18 mouse cellular contexts compared by ENCODE assay signal in the genomic region with DNA sequence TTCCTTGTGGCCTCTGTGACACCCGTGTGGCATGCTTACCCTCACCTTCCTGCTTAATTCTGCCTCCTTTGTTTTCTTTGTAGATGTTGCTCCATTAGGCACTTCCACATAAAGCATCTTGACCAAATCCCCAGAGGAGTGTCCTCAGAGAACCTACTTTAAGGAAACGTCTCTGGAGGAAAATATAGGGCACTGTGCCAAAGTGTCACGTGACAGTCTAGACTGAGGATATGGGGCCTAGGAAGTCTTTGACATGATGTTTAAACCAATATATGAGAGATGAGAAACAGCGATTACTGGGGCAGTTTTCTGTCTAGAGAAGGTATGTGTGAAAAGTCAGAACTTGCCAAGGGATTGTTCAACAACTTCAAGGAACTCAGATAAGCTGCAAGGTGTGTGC. TPM values are rescaled to one million over a fixed set of nuclear protein-coding genes. Genes with fewer than 3 reads are reported as not detected.
DNase-seq lines count a peak whose midpoint lies in the region; ATAC-seq and TF ChIP-seq lines count a peak whose summit lies in the region.
"Had no signal": no experiment of that assay in that cellular context is flagged by ENCODE, and none has a peak within 500 bp of the region (broad histone marks: within the 10 kb centered on the region; RNA-seq: fewer than 3 reads in every experiment).

No protein-coding gene starts in this region.

- DNase-seq in gastrocnemius, postnatal 10 days: peak; percentile 15
- no peak for DNase-seq in gastrocnemius, postnatal 25 days
- DNase-seq in lung, adult 2 months: no peak
- no peak for DNase-seq in cerebellum, adult 8-10 months
- no peak for DNase-seq in adrenal gland, adult (ENCODE audit: inconsistent age in 2 of 2, low spot score in 1 of 2)
- DNase-seq: adrenal gland, adult 8-10 months; B cell, adult 2 months; cerebellum, adult 11 months had no signal

- H3K4me2 ChIP-seq in lung, embryonic 15.5 days: no peak overlapping the region
- no peak overlapping the region for H3K4me2 ChIP-seq in intestine, embryonic 16.5 days (ENCODE audit: low read depth, low read length)
- H3K4me2 ChIP-seq in stomach, embryonic 16.5 days (ENCODE audit: low read depth, low read length): no peak overlapping the region
- H3K4me2 ChIP-seq: limb, embryonic 15.5 days had no signal

- H3K27me3 ChIP-seq in lung, embryonic 15.5 days: no peaks in the 10 kb centered on the region
- H3K27me3 ChIP-seq in intestine, embryonic 16.5 days (replicated peaks; ENCODE audit: control insufficient read depth, insufficient read depth, low read length): no peaks in the 10 kb centered on the region
- H3K27me3 ChIP-seq in stomach, embryonic 16.5 days (ENCODE audit: control insufficient read depth, insufficient read depth, low read length): no peaks in the 10 kb centered on the region
- H3K27me3 ChIP-seq: limb, embryonic 15.5 days had no signal

- ATAC-seq in lung, embryonic 15.5 days (ENCODE audit: borderline replicate concordance, extremely low read depth, low FRiP score, low TSS enrichment): 0 out of 2 replicates have a peak, but pooled peaks have one; percentile 14
- ATAC-seq in intestine, embryonic 16.5 days: peak; percentile 48
- ATAC-seq in stomach, embryonic 16.5 days (ENCODE audit: insufficient read depth, low FRiP score): 0 out of 2 replicates have a peak, but pooled peaks have one; percentile 21

- no peak overlapping the region for H3K27ac ChIP-seq in lung, embryonic 15.5 days
- H3K27ac ChIP-seq in intestine, embryonic 16.5 days (ENCODE audit: low read length): no peak overlapping the region
- no peak overlapping the region for H3K27ac ChIP-seq in stomach, embryonic 16.5 days (ENCODE audit: low read length)
- H3K27ac ChIP-seq: limb, embryonic 15.5 days had no signal

- H3K4me3 ChIP-seq in lung, embryonic 15.5 days: no peak overlapping the region
- H3K4me3 ChIP-seq in lung, adult 2 months (replicated peaks; ENCODE audit: extremely low read depth, low read depth, low read length): no peak overlapping the region
- H3K4me3 ChIP-seq in intestine, embryonic 16.5 days (ENCODE audit: low read length): no peak overlapping the region
- H3K4me3 ChIP-seq in stomach, embryonic 16.5 days (replicated peaks; ENCODE audit: low read length): no peak overlapping the region
- H3K4me3 ChIP-seq: erythroblast, embryonic 14.5 days; limb, embryonic 15.5 days had no signal

- TF ChIP-seq CTCF in lung, adult 2 months (IDR thresholded peaks at IDR 0.05; ENCODE audit: insufficient read depth, low read length): no peak

- H3K9me3 ChIP-seq in lung, embryonic 15.5 days: no peaks in the 10 kb centered on the region
- no peaks in the 10 kb centered on the region for H3K9me3 ChIP-seq in intestine, embryonic 16.5 days (ENCODE audit: control insufficient read depth, low read length)
- H3K9me3 ChIP-seq in stomach, embryonic 16.5 days (replicated peaks; ENCODE audit: control insufficient read depth, low read length): no peaks in the 10 kb centered on the region
- H3K9me3 ChIP-seq: limb, embryonic 15.5 days had no signal

- no peaks in the 10 kb centered on the region for H3K4me1 ChIP-seq in lung, embryonic 15.5 days
- H3K4me1 ChIP-seq in lung, adult 2 months (ENCODE audit: control insufficient read depth, insufficient read depth, low read length): no peaks in the 10 kb centered on the region; the same call in 1 of the 2 replicates
- no peaks in the 10 kb centered on the region for H3K4me1 ChIP-seq in intestine, embryonic 16.5 days (ENCODE audit: control insufficient read depth, insufficient read depth, low read length)
- peaks cover 7% of the 10 kb centered on the region; the same call in 1 of the 2 replicates for H3K4me1 ChIP-seq in stomach, embryonic 16.5 days (ENCODE audit: control insufficient read depth, insufficient read depth, low read length)
- H3K4me1 ChIP-seq: limb, embryonic 15.5 days had no signal

- whole genome bisulfite sequencing in lung, embryonic 15.5 days: 22% methylated on average over 4 of the region's 4 CpGs
- WGBS in lung, adult 2 months: 20% methylated on average over 4 of the region's 4 CpGs
- WGBS in intestine, embryonic 16.5 days: 47% methylated on average over 4 of the region's 4 CpGs
- 33% methylated on average over 4 of the region's 4 CpGs for WGBS in stomach, embryonic 16.5 days

- no peak overlapping the region for H3K9ac ChIP-seq in lung, embryonic 15.5 days
- H3K9ac ChIP-seq in intestine, embryonic 16.5 days (ENCODE audit: low read depth, low read length): no peak overlapping the region
- H3K9ac ChIP-seq in stomach, embryonic 16.5 days (ENCODE audit: low read length): no peak overlapping the region
- H3K9ac ChIP-seq: limb, embryonic 15.5 days had no signal

- H3K36me3 ChIP-seq in lung, embryonic 15.5 days: no peaks in the 10 kb centered on the region
- H3K36me3 ChIP-seq in intestine, embryonic 16.5 days (ENCODE audit: control insufficient read depth, insufficient read depth, low read length): no peaks in the 10 kb centered on the region
- H3K36me3 ChIP-seq in stomach, embryonic 16.5 days (ENCODE audit: control insufficient read depth, insufficient read depth, low read length): no peaks in the 10 kb centered on the region
- H3K36me3 ChIP-seq: limb, embryonic 15.5 days had no signal

- no peak for TF ChIP-seq POLR2A in lung, adult 2 months (IDR thresholded peaks at IDR 0.05; ENCODE audit: borderline replicate concordance, extremely low read depth, low read depth, low read length)

RNA-seq across cellular contexts. Expression of a gene that starts 8.3 kb away (rescaled TPM):
- not detected for total RNA-seq in gastrocnemius, postnatal 10 days (2021)
- not detected for total RNA-seq in gastrocnemius, postnatal 25 days (2021)
- 0.21 and 0.29 TPM in 2 replicates for polyA plus RNA-seq in lung, embryonic 15.5 days (2015; fragmentation: Nextera tagmentation; extraction: Ambion mirVana)
- polyA plus RNA-seq in lung, adult 2 months (2012; rRNA removed): not detected in 2 replicates
- polyA plus RNA-seq in intestine, embryonic 16.5 days (2015; fragmentation: Nextera tagmentation; extraction: Ambion mirVana): 0.24 TPM in 1 of 2 replicates, not detected in the other
- 0.13 and 0.32 TPM in 2 replicates for polyA plus RNA-seq in stomach, embryonic 16.5 days (2015; fragmentation: Nextera tagmentation; extraction: Ambion mirVana)
- total RNA-seq: adrenal gland, adult 8-10 months; gastrocnemius, adult 8-10 months; heart, postnatal 14 days; left cerebral cortex, adult 8-10 months; megakaryocyte, adult 5-6 weeks had no signal
- polyA plus RNA-seq: cortical plate, adult 2 months; erythroblast, embryonic 14.5 days; limb, embryonic 15.5 days had no signal

RNA-seq across cellular contexts. Expression of a gene that starts 32.3 kb away (rescaled TPM):
- under 1 TPM; 0.20 to 0.28 TPM for total RNA-seq in gastrocnemius, postnatal 10 days (2021)
- 1 to 10 TPM in 1 of 2 experiments, under 1 TPM in 1; 0.23 to 1.5 TPM for total RNA-seq in gastrocnemius, postnatal 25 days (2021)
- 0.43 and 0.50 TPM in 2 replicates for polyA plus RNA-seq in lung, embryonic 15.5 days (2015; fragmentation: Nextera tagmentation; extraction: Ambion mirVana)
- polyA plus RNA-seq in lung, adult 2 months (2012; rRNA removed): 2.7 and 12.4 TPM in 2 replicates
- polyA plus RNA-seq in intestine, embryonic 16.5 days (2015; fragmentation: Nextera tagmentation; extraction: Ambion mirVana): 0.18 and 0.24 TPM in 2 replicates
- 0.79 and 1.6 TPM in 2 replicates for polyA plus RNA-seq in stomach, embryonic 16.5 days (2015; fragmentation: Nextera tagmentation; extraction: Ambion mirVana)
- total RNA-seq: megakaryocyte, adult 5-6 weeks had no signal
- polyA plus RNA-seq: erythroblast, embryonic 14.5 days had no signal

RNA-seq across cellular contexts. Expression of a gene that starts 40.5 kb away (rescaled TPM):
- 1 to 10 TPM; 3.6 to 3.7 TPM for total RNA-seq in gastrocnemius, postnatal 10 days (2021)
- 1 to 10 TPM; 1.8 TPM for total RNA-seq in gastrocnemius, postnatal 25 days (2021)
- polyA plus RNA-seq in lung, embryonic 15.5 days (2015; fragmentation: Nextera tagmentation; extraction: Ambion mirVana): 7.4 and 7.6 TPM in 2 replicates
- 0.70 and 0.91 TPM in 2 replicates for polyA plus RNA-seq in lung, adult 2 months (2012; rRNA removed)
- polyA plus RNA-seq in intestine, embryonic 16.5 days (2015; fragmentation: Nextera tagmentation; extraction: Ambion mirVana): 405 and 573 TPM in 2 replicates
- 56.2 and 63.7 TPM in 2 replicates for polyA plus RNA-seq in stomach, embryonic 16.5 days (2015; fragmentation: Nextera tagmentation; extraction: Ambion mirVana)

RNA-seq across cellular contexts. Expression of a gene that starts 42.0 kb away (rescaled TPM):
- 1 to 10 TPM; 4.2 to 4.5 TPM for total RNA-seq in gastrocnemius, postnatal 10 days (2021)
- 1 to 10 TPM; 1.5 to 1.8 TPM for total RNA-seq in gastrocnemius, postnatal 25 days (2021)
- polyA plus RNA-seq in lung, embryonic 15.5 days (2015; fragmentation: Nextera tagmentation; extraction: Ambion mirVana): 11.4 and 12.1 TPM in 2 replicates
- 0.74 and 1.6 TPM in 2 replicates for polyA plus RNA-seq in lung, adult 2 months (2012; rRNA removed)
- 9.2 and 9.4 TPM in 2 replicates for polyA plus RNA-seq in intestine, embryonic 16.5 days (2015; fragmentation: Nextera tagmentation; extraction: Ambion mirVana)
- 8.0 and 9.2 TPM in 2 replicates for polyA plus RNA-seq in stomach, embryonic 16.5 days (2015; fragmentation: Nextera tagmentation; extraction: Ambion mirVana)
